Mouse (Mus musculus) neural tube, embryonic 11.5 days (tissue): ENCODE results near the gene Lamp1. TPM values are rescaled to one million over a fixed set of nuclear protein-coding genes. Genes with fewer than 3 reads are reported as not detected.

Experiments
- ATAC-seq: fragments of 200-750 bp; cut with Nextera tagmentation; 2 replicates; pipeline ENCODE4 v1.8.0; 2017; ENCODE audit warnings: moderate number of reproducible peaks, mild to moderate bottlenecking, moderate TSS enrichment, moderate library complexity; ENCODE audit not compliant: insufficient read depth, low FRiP score, low TSS enrichment
- DNase-seq: peaks from one replicate; pipeline ENCODE4 v3.0.0-alpha.2; 2015; ENCODE audit warnings: low spot score
- H3K27ac ChIP-seq: fragments of 300-500 bp; sonication (generic); 2 replicates; pipeline ENCODE4 v1.5.1; 2014; ENCODE audit warnings: low read depth, mild to moderate bottlenecking, low read length
- H3K27me3 ChIP-seq: fragments of 300-500 bp; sonication (generic); 2 replicates; pipeline ENCODE4 v1.6.1; 2014; ENCODE audit warnings: mild to moderate bottlenecking, low read length, mixed read lengths; ENCODE audit not compliant: control insufficient read depth, insufficient read depth
- H3K36me3 ChIP-seq: fragments of 300-500 bp; sonication (generic); 2 replicates; pipeline ENCODE4 v1.6.1; 2014; ENCODE audit warnings: mild to moderate bottlenecking, low read length, moderate library complexity, mixed read lengths; ENCODE audit not compliant: control insufficient read depth, insufficient read depth
- H3K4me1 ChIP-seq: fragments of 300-500 bp; sonication (generic); 2 replicates; pipeline ENCODE4 v1.6.1; 2014; ENCODE audit warnings: low read length, mixed read lengths; ENCODE audit not compliant: control insufficient read depth, insufficient read depth
- H3K4me2 ChIP-seq: fragments of 300-500 bp; sonication (generic); 2 replicates; pipeline ENCODE4 v1.6.1; 2014; ENCODE audit warnings: low read depth, mild to moderate bottlenecking, moderate library complexity
- H3K4me3 ChIP-seq: fragments of 300-500 bp; sonication (generic); 2 replicates; pipeline ENCODE4 v1.5.1; 2014; ENCODE audit warnings: low read depth, low read length
- H3K9ac ChIP-seq: fragments of 300-500 bp; sonication (generic); 2 replicates; pipeline ENCODE4 v1.6.1; 2014; ENCODE audit warnings: mild to moderate bottlenecking, low read length
- H3K9me3 ChIP-seq: fragments of 300-500 bp; sonication (generic); 2 replicates; pipeline ENCODE4 v1.6.1; 2016; ENCODE audit warnings: low read length; ENCODE audit not compliant: control insufficient read depth
- WGBS: fragments of 180-500 bp; shearing (Covaris S2); extraction: QIAGEN DNeasy Blood & Tissue Kit; methylation state at CpG from one replicate; pipeline ENCODE4 v1.1.7; 2014; 5-methylcytosine and 5-hydroxymethylcytosine counted together
- polyA plus RNA-seq: library from polyadenylated mRNA; unstranded; fragments of >200 nt; fragmentation: Nextera tagmentation; extraction: Ambion mirVana; gene quantifications from 2 replicates; pipeline ENCODE4 v1.2.1, GENCODE M21; 2014

Gene Lamp1
- polyA plus RNA-seq = 258 and 279 TPM in 2 replicates

- 2% methylated on average over 22 of the region's 50 CpGs for WGBS
- ATAC-seq = peak; percentile 98
- no peaks in the 10 kb centered on the region for H3K9me3 ChIP-seq
Measured at GRCm38 (mm10) chr8:13158718-13159376, at the start of gene Lamp1. Gene Lamp1 (plus strand): TSS chr8:13159161.

GRCm38 (mm10) chr8:13109416-13109960, 49.5 kb upstream of the Lamp1 start:
- no peak overlapping the region for H3K9ac ChIP-seq
- no peaks in the 10 kb centered on the region for H3K36me3 ChIP-seq
- H3K27me3 ChIP-seq = no peaks in the 10 kb centered on the region
- no peak for DNase-seq
- no peak overlapping the region for H3K4me2 ChIP-seq
- WGBS = 84% methylated on average over 1 of the region's 1 CpGs
- no peak overlapping the region for H3K27ac ChIP-seq
- no peak overlapping the region for H3K4me3 ChIP-seq
- peaks cover 6% of the 10 kb centered on the region; the same call in 1 of the 2 replicates for H3K4me1 ChIP-seq
- no peak for ATAC-seq
- H3K9me3 ChIP-seq = no peaks in the 10 kb centered on the region

More at GRCm38 (mm10) chr8:13158718-13159376, at the start of gene Lamp1:
- DNase-seq = peak; percentile 99
- H3K4me1 ChIP-seq = peaks cover 5% of the 10 kb centered on the region
- peak within 1 kb of the TSS; percentile 85 for H3K4me2 ChIP-seq
- H3K36me3 ChIP-seq = no peaks in the 10 kb centered on the region
- H3K27ac ChIP-seq = 0 out of 2 replicates have a peak within 1 kb of the TSS, but pooled peaks have one; percentile 49
- H3K9ac ChIP-seq = peak within 1 kb of the TSS; percentile 97
- peak within 1 kb of the TSS; percentile 99 for H3K4me3 ChIP-seq
- H3K27me3 ChIP-seq = no peaks in the 10 kb centered on the region

- no peaks in the 10 kb centered on the region for H3K27me3 ChIP-seq
- H3K9ac ChIP-seq = no peak overlapping the region
- no peak overlapping the region for H3K4me3 ChIP-seq
- no peak overlapping the region for H3K27ac ChIP-seq
- ATAC-seq (no peak), DNase-seq (no peak)
- H3K36me3 ChIP-seq = no peaks in the 10 kb centered on the region
- H3K4me1 ChIP-seq = 0 out of 2 replicates have a peak, but pooled peaks cover 2% of the 10 kb centered on the region
- H3K9me3 ChIP-seq = no peaks in the 10 kb centered on the region
- H3K4me2 ChIP-seq = no peak overlapping the region
- WGBS = 88% methylated on average over 11 of the region's 11 CpGs
Measured at GRCm38 (mm10) chr8:13111917-13112316, 47.0 kb upstream of the Lamp1 start.

GRCm38 (mm10) chr8:13113232-13113631, 45.7 kb upstream of the Lamp1 start:
- no peak overlapping the region for H3K4me2 ChIP-seq
- H3K4me1 ChIP-seq = 0 out of 2 replicates have a peak, but pooled peaks cover 2% of the 10 kb centered on the region
- ATAC-seq (no peak), DNase-seq (no peak)
- H3K27ac ChIP-seq = no peak overlapping the region
- no peak overlapping the region for H3K9ac ChIP-seq
- H3K4me3 ChIP-seq = no peak overlapping the region
- no peaks in the 10 kb centered on the region for H3K9me3 ChIP-seq
- no peaks in the 10 kb centered on the region for H3K36me3 ChIP-seq
- 93% methylated on average over 4 of the region's 4 CpGs for WGBS
- H3K27me3 ChIP-seq = no peaks in the 10 kb centered on the region

- 90% methylated on average over 2 of the region's 2 CpGs for WGBS
- no peak for DNase-seq
- H3K36me3 ChIP-seq = no peaks in the 10 kb centered on the region
Measured at GRCm38 (mm10) chr8:13117096-13117495, 41.9 kb upstream of the Lamp1 start.

GRCm38 (mm10) chr8:13118516-13118915, 40.4 kb upstream of the Lamp1 start:
- Histone ChIP-seq H3K4me1 (no peaks in the 10 kb centered on the region), H3K9ac (no peak overlapping the region), H3K9me3 (no peaks in the 10 kb centered on the region), H3K4me2 (no peak overlapping the region), H3K36me3 (no peaks in the 10 kb centered on the region), H3K27me3 (no peaks in the 10 kb centered on the region), H3K4me3 (no peak overlapping the region), H3K27ac (no peak overlapping the region)
- WGBS = 83% methylated on average over 3 of the region's 3 CpGs
- no peak for ATAC-seq
- no peak for DNase-seq

More at GRCm38 (mm10) chr8:13117096-13117495, 41.9 kb upstream of the Lamp1 start:
- Histone ChIP-seq H3K4me3 (no peak overlapping the region), H3K4me2 (no peak overlapping the region), H3K9ac (no peak overlapping the region), H3K27me3 (no peaks in the 10 kb centered on the region), H3K4me1 (no peaks in the 10 kb centered on the region), H3K27ac (no peak overlapping the region), H3K9me3 (no peaks in the 10 kb centered on the region)
- no peak for ATAC-seq

GRCm38 (mm10) chr8:13120882-13121665, 37.9 kb upstream of the Lamp1 start:
- Histone ChIP-seq H3K9ac (no peak overlapping the region), H3K36me3 (peaks cover 7% of the 10 kb centered on the region; the same call in 1 of the 2 replicates), H3K9me3 (no peaks in the 10 kb centered on the region), H3K4me1 (no peaks in the 10 kb centered on the region), H3K4me3 (no peak overlapping the region), H3K27me3 (no peaks in the 10 kb centered on the region), H3K4me2 (no peak overlapping the region), H3K27ac (no peak overlapping the region)
- WGBS = 84% methylated on average over 7 of the region's 7 CpGs
- ATAC-seq = no peak
- no peak for DNase-seq

- Histone ChIP-seq H3K4me3 (no peak overlapping the region), H3K4me2 (no peak overlapping the region), H3K4me1 (no peaks in the 10 kb centered on the region), H3K36me3 (peaks cover 7% of the 10 kb centered on the region; the same call in 1 of the 2 replicates), H3K9ac (no peak overlapping the region), H3K9me3 (no peaks in the 10 kb centered on the region), H3K27me3 (no peaks in the 10 kb centered on the region), H3K27ac (no peak overlapping the region)
- ATAC-seq (no peak), DNase-seq (no peak)
- 92% methylated on average over 7 of the region's 7 CpGs for WGBS
Measured at GRCm38 (mm10) chr8:13122887-13123421, 36.0 kb upstream of the Lamp1 start.
